Mouse (Mus musculus): ENCODE measurements around the gene Unc13c. TPM values are rescaled to one million over a fixed set of nuclear protein-coding genes. Genes with fewer than 3 reads are reported as not detected.

Gene Unc13c
- total RNA-seq, 2 experiments from 2014 or later = 0.48 to 0.67 TPM

- no peak for DNase-seq
These were observed 101.2 kb downstream of the Unc13c start for GRCm38 (mm10) chr9:73867410-73868067.

- no peak for DNase-seq
These were observed 102.1 kb downstream of the Unc13c start for GRCm38 (mm10) chr9:73866666-73867065.

- DNase-seq = no peak
These were observed 109.3 kb downstream of the Unc13c start for GRCm38 (mm10) chr9:73859469-73859868.

GRCm38 (mm10) chr9:73854281-73854680, 114.5 kb downstream of the Unc13c start:
- DNase-seq = no peak

- DNase-seq = no peak
These were observed 162.1 kb downstream of the Unc13c start for GRCm38 (mm10) chr9:73806681-73807080.

- no peak for DNase-seq
These were observed 194.2 kb downstream of the Unc13c start for GRCm38 (mm10) chr9:73774616-73775015.

- DNase-seq = no peak
These were observed 213.6 kb downstream of the Unc13c start for GRCm38 (mm10) chr9:73755185-73755584.

GRCm38 (mm10) chr9:73753480-73753879, 215.3 kb downstream of the Unc13c start:
- no peak for DNase-seq

- no peak for DNase-seq
These were observed 217.4 kb downstream of the Unc13c start for GRCm38 (mm10) chr9:73751344-73751743.

- DNase-seq = no peak
These were observed 234.3 kb downstream of the Unc13c start for GRCm38 (mm10) chr9:73734446-73734845.

GRCm38 (mm10) chr9:73725717-73726662, 242.8 kb downstream of the Unc13c start:
- no peak for DNase-seq

GRCm38 (mm10) chr9:73724776-73725175, 244.0 kb downstream of the Unc13c start:
- no peak for DNase-seq

GRCm38 (mm10) chr9:73713508-73713907, 255.3 kb downstream of the Unc13c start:
- DNase-seq = no peak

GRCm38 (mm10) chr9:73697103-73697502, 271.7 kb downstream of the Unc13c start:
- DNase-seq = no peak

GRCm38 (mm10) chr9:73681580-73681979, 287.2 kb downstream of the Unc13c start:
- DNase-seq = no peak

GRCm38 (mm10) chr9:73680545-73681495, 287.9 kb downstream of the Unc13c start:
- no peak for DNase-seq

GRCm38 (mm10) chr9:73671656-73672212, 297.0 kb downstream of the Unc13c start:
- peak; percentile 13 for DNase-seq

- no peak for DNase-seq
These were observed 298.7 kb downstream of the Unc13c start for GRCm38 (mm10) chr9:73670040-73670439.

- DNase-seq = no peak
These were observed 305.9 kb downstream of the Unc13c start for GRCm38 (mm10) chr9:73662839-73663238.

- no peak for DNase-seq
These were observed 319.7 kb downstream of the Unc13c start for GRCm38 (mm10) chr9:73649088-73649487.

- no peak for DNase-seq
These were observed 330.6 kb downstream of the Unc13c start for GRCm38 (mm10) chr9:73638119-73638518.

GRCm38 (mm10) chr9:73625171-73625570, 343.6 kb downstream of the Unc13c start:
- DNase-seq = no peak

Measured in adrenal gland, postnatal 10 days (tissue).